Mouse (Mus musculus) adrenal gland, adult 2 months (tissue): ENCODE measurements around the gene Anapc7. TPM values are rescaled to one million over a fixed set of nuclear protein-coding genes. Genes with fewer than 3 reads are reported as not detected.

Source experiments
- DNase-seq: peaks from one replicate; pipeline ENCODE4 v3.0.0; 2021
- long read RNA-seq: library from polyadenylated mRNA; stranded (forward); transcript quantifications from one replicate; pipeline ENCODE4 v2.0.0, GENCODE M21; 2021
- polyA plus RNA-seq: library from polyadenylated mRNA; depleted of rRNA; stranded (reverse); fragments of >200 nt; gene quantifications from 2 replicates; pipeline ENCODE4 v1.2.3, GENCODE M21; 2012; rRNA removed
- total RNA-seq, 2 experiments: library from RNA; stranded (reverse); gene quantifications; 2 replicates each; pipeline ENCODE4 v1.2.3; 2021

Gene Anapc7
- total RNA-seq (10 to 100 TPM; 42.0 to 46.8 TPM), polyA plus RNA-seq (41.5 and 42.8 TPM in 2 replicates)
- long read RNA-seq, transcript Anapc7-201 (11 exons, 2,751 nt), result major isoform, 46 of 52 reads
- long read RNA-seq, partial matches to known transcripts, result 3 of 52 reads
- long read RNA-seq, other reads (novel, unspliced or antisense), result 1 of 52 reads

- no peak for DNase-seq
Observed at GRCm38 (mm10) chr5:122421271-122422068, at the start of gene Anapc7. Anapc7 (plus strand) TSS chr5:122421693.

GRCm38 (mm10) chr5:122372192-122372769 lies 49.2 kb upstream of the Anapc7 start, which contains the start of gene Fam216a:
Fam216a (minus strand) TSS chr5:122372364.
- DNase-seq, result peak; percentile 99

GRCm38 (mm10) chr5:122372878-122373277 lies 48.6 kb upstream of the Anapc7 start:
- no peak for DNase-seq

- DNase-seq, result no peak
Observed at GRCm38 (mm10) chr5:122377101-122377833, 44.2 kb upstream of the Anapc7 start.

GRCm38 (mm10) chr5:122378171-122378570 lies 43.3 kb upstream of the Anapc7 start:
- DNase-seq, result no peak

GRCm38 (mm10) chr5:122379374-122380155 lies 41.9 kb upstream of the Anapc7 start:
- peak; percentile 80 for DNase-seq

- no peak for DNase-seq
Observed at GRCm38 (mm10) chr5:122390006-122390405, 31.5 kb upstream of the Anapc7 start.

GRCm38 (mm10) chr5:122390671-122391070 lies 30.8 kb upstream of the Anapc7 start:
- no peak for DNase-seq

GRCm38 (mm10) chr5:122391178-122391785 lies 30.2 kb upstream of the Anapc7 start:
- DNase-seq, result no peak

GRCm38 (mm10) chr5:122391786-122392180 lies 29.7 kb upstream of the Anapc7 start, which contains the start of gene Arpc3:
Arpc3 (plus strand) TSS chr5:122391878.
- peak; percentile 93 for DNase-seq

GRCm38 (mm10) chr5:122392227-122393004 lies 29.1 kb upstream of the Anapc7 start:
- peak; percentile 40 for DNase-seq

GRCm38 (mm10) chr5:122393887-122394286 lies 27.6 kb upstream of the Anapc7 start:
- DNase-seq, result peak; percentile 74

- peak; percentile 62 for DNase-seq
Observed at GRCm38 (mm10) chr5:122396791-122397190, 24.7 kb upstream of the Anapc7 start.

- no peak for DNase-seq
Observed at GRCm38 (mm10) chr5:122397495-122397894, 24.0 kb upstream of the Anapc7 start.

- DNase-seq, result no peak
Observed at GRCm38 (mm10) chr5:122399871-122400270, 21.6 kb upstream of the Anapc7 start.

- DNase-seq, result peak; percentile 92
Observed at GRCm38 (mm10) chr5:122400628-122401302, 20.7 kb upstream of the Anapc7 start.

GRCm38 (mm10) chr5:122401303-122401640 lies 20.2 kb upstream of the Anapc7 start:
- DNase-seq, result peak; percentile 77

- no peak for DNase-seq
Observed at GRCm38 (mm10) chr5:122402160-122402559, 19.3 kb upstream of the Anapc7 start.

GRCm38 (mm10) chr5:122402772-122403171 lies 18.7 kb upstream of the Anapc7 start:
- DNase-seq, result no peak

- no peak for DNase-seq
Observed at GRCm38 (mm10) chr5:122403362-122403761, 18.1 kb upstream of the Anapc7 start.
